Mouse (Mus musculus) gastrocnemius, postnatal 36 days (tissue): ENCODE results near the gene Drd4. TPM values are rescaled to one million over a fixed set of nuclear protein-coding genes. Genes with fewer than 3 reads are reported as not detected.
"Not testable (repeated sequence)": the region's sequence is repeated elsewhere in the genome, so short reads cannot be mapped to it uniquely, and the experiment has no call there.

Source experiments
- DNase-seq, 2 experiments: peaks; one replicate each; pipeline ENCODE4 v3.0.0; 2022
- intact Hi-C: fragments of 180-260 bp; cut with DNase I; formaldehyde crosslinking; loops from one replicate; pipeline ENCODE4 v1.15.1; 2025
- long read RNA-seq, 2 experiments: library from polyadenylated mRNA; stranded (forward); transcript quantifications; one replicate each; pipeline ENCODE4 v2.0.0; 2021
- total RNA-seq, 2 experiments: library from RNA; stranded (reverse); gene quantifications; 2 replicates each; pipeline ENCODE4 v1.2.3; 2021

Gene Drd4
- total RNA-seq: not detected
- long read RNA-seq, experiment 1: 0 reads
- long read RNA-seq, experiment 2: 0 reads

DNA sequence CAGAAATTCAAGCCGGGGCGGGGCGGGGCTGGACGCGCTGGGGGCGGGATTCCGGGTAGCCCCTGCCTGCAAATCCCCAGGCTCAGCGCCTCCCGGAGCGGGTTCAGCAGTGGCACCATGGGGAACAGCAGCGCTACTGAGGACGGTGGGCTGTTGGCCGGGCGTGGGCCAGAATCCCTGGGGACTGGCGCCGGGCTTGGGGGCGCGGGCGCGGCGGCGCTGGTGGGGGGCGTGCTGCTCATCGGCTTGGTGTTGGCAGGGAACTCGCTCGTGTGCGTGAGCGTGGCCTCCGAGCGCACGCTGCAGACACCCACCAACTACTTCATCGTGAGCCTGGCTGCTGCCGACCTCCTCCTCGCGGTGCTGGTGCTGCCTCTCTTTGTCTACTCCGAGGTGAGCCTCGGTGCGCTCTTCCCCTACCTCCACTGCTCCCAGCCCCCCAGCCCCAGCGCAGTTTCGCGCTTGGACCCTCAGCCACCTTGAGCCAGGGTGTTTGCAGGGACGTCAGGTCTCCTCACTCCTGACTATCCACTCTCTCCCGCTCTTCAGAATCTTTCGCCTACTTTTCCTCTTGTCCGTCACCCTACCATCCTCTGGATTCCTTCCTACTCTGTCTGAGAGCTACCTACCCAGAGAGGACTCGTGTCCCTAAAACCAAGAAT, at the start of gene Drd4:
Gene Drd4, plus strand, starts transcription at position 86 of the 662 bp plus-strand sequence.
- intact Hi-C loops: no loop called here

DNA sequence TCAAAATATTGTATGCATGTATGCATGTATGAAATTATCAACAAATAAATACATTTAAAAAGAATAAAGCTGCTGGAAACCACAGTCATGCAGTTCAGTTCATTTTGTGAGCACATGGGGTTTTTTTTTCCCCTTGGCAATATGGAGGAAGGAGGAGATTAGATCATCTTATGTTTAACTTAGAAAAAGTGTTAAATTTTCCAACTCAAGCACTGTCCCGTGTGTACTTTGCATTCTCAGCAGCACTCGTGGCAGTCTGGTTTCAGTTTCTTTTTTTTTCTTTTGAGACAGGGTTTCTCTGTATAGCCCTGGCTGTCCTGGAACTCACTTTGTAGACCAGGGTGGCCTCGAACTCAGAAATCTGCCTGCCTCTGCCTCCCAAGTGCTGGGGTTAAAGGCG, 41.3 kb upstream of the Drd4 start:
- intact Hi-C loops, DNase-seq: not testable (repeated sequence)

More for the DNA sequence above, at the start of gene Drd4:
- DNase-seq: no peak

DNA sequence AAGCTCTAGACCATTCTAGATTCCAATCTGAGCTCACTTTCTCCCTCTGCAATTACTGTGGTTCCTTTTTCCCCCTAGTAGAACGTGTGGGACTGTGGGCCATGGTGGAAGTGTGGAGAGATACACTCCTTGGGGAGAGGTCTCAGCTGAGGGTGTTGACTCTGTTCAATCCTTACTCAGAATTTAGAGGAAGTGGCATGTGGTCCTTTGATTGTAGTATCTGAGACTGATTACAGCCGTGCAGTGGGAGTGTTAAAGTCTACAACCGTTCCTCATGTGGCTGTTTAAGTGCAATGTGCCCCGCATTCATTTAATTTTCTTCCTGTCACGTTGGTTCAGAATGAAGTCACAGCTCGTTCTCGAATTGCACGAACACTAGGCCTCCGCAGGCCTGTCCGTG, 35.6 kb upstream of the Drd4 start:
- DNase-seq: no peak
- intact Hi-C loops: no loop called here

DNA sequence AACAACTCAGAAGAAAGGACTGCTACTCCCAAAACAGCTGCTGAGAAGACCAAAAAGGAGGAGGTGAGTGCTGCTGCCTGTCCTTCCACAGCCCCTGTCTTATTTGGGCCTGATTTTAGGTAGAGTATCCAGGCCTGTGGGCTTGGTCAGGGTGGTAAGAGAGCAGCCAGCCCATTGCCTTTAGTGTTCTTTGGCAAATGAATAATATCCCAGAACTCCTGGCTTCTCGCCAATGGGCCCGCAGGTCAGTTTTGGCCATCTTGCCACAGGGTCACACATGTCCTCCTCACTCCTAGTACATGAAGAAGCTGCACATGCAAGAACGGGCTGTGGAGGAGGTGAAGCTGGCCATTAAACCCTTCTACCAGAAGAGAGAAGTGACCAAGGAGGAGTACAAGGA, 30.3 kb upstream of the Drd4 start:
- intact Hi-C loops: no loop called here
- no peak for DNase-seq

DNA sequence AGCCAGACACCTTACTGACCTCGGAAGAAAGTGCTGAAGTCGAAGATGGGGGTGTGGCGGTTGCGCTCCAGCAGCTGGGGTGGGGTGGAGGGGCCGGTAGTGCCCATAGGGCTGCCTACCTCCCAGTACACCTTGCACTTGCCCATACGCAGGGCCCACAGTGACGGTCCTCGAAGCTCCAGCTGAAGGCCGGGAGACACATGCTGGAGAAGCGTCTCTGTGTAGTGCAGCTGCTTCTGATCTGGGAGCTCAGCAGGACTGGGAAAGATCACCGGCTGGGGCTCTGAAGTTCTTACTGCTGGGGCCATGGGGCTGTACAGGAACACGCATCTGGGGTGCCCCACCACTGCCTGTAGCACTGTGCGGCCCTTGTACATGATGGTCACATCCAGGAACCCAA, 28.2 kb upstream of the Drd4 start:
- intact Hi-C loops: no loop called here
- no peak for DNase-seq

DNA sequence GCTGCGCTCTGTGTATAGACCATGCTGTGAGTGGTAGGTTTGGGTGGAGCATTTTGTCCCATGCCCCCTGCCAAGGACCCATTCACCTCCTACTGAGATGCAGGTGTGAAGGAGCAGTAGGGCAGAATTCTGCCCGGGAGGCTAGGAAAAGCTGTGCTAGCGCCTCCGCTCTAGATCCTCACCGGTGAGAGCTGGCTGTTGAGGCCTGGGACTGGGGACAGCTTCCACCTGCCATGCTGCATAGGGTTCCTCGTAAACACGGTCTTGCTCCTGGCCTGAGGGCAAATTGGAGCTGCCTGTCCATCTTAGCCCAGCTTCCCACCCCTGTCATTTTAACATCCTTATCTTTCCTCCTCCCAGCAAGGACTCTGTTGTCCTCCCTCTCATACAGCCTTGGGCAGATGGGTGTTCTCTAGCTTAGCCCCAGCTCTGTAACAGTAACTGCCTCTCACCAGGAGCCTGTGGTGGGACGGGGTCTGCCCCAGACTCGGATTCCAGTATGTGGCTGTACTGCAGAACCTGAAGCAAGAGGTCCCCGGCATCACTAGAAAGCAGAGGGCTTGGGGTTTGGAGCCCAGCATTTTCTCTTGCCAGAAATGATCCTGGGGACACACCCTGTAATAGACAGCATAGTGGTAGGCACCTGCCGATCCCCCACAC, 27.6 kb upstream of the Drd4 start:
- intact Hi-C loops: no loop called here
- DNase-seq: no peak

DNA sequence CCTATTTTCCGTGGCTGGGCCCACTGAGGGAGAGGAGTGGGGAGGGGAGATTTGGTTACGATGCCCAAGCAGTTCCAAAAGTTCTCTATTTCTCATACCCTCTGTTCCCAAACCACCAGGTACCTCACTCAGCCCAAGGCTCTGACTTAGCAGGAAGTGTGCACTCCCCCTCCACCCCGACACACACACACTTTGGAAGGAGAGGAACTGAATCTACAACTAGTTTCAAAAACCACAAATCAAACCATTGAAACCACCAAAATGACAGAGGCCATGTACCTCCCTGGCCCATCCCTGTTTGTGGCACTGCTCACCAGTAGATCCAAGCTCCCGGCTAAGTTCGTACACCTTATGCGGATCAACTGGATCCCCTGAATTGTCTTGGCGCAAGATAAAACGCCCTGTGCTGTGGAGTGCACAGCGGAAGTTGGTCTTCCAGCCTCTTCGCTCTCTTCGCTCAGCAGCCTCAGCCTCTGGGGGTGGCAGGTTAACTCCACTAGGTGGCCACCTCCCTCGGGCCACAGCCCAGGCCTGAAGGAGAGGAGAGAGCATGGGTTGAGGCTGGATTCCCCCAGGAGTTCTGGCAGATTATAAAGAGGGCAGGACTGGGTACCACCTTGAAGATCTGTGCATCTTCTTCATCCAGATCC, 26.9 kb upstream of the Drd4 start:
- intact Hi-C loops: loop anchor here (1.0 kb wide), 1 partner anchor 99 kb away; no protein-coding TSS in a partner anchor
- no peak for DNase-seq

DNA sequence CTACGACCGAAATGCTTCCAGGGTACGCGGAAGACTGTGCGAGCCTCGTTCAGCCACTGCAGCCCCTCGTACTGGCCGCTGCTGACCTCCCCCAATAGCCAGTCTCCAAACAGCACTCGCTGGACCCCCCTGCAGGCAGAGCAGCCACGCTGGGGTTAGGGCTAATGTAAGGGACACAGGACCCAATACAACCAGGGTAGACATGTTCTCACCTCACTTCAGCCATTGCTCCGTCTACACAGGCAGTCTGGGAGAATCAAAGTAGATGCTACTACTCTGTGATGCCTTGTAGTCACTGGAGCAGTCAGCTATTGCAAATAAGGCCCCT, 26.4 kb upstream of the Drd4 start:
- no peak for DNase-seq
- intact Hi-C loops: loop anchor here (1.0 kb wide), 1 partner anchor 99 kb away; no protein-coding TSS in a partner anchor

DNA sequence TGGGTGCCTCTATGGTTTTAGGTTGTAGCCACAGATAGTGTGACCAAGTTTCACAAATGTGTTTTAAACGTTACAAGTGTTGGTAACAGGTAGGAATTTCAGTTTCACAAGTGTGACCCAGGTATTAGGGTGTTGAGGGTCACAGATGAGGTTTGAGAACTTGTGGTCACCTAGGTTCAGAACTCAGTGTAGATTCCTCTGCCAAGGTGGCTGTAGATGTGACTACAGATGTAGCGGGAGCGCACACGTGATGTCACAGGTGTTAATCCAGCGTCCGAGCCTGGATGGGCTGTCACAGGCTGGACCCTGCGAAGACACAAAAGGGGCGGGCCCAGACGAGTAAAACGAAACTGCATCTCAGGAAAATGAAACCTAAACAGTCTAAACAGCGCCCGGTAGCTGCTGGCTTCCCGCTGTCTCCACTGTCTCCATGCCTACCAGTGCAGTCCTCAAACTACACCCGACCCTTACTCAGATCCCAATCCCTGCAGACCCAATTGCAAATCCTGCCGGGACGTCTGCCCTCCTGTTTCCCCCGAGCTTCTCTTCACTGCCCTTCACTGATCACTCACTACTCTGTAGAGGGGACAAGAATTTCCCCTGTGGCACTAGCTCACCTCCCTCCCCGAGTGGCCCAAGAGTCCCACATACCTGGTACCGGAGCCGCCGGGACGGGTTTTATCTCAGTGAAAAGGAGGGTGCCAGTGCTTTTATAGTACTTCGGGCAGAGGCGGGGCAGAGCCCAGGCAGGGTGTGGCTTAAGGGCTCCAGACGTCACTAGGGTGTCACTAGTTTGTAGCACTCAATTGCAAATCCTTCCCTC, 25.9 kb upstream of the Drd4 start, which contains the start of gene Irf7:
Gene Irf7, minus strand, starts transcription at position 743 of the 823 bp plus-strand sequence.
- peak; percentile 53 to 57 for DNase-seq
- intact Hi-C loops: loop anchor here (1.0 kb wide), 1 partner anchor 98 kb away; no protein-coding TSS in a partner anchor

DNA sequence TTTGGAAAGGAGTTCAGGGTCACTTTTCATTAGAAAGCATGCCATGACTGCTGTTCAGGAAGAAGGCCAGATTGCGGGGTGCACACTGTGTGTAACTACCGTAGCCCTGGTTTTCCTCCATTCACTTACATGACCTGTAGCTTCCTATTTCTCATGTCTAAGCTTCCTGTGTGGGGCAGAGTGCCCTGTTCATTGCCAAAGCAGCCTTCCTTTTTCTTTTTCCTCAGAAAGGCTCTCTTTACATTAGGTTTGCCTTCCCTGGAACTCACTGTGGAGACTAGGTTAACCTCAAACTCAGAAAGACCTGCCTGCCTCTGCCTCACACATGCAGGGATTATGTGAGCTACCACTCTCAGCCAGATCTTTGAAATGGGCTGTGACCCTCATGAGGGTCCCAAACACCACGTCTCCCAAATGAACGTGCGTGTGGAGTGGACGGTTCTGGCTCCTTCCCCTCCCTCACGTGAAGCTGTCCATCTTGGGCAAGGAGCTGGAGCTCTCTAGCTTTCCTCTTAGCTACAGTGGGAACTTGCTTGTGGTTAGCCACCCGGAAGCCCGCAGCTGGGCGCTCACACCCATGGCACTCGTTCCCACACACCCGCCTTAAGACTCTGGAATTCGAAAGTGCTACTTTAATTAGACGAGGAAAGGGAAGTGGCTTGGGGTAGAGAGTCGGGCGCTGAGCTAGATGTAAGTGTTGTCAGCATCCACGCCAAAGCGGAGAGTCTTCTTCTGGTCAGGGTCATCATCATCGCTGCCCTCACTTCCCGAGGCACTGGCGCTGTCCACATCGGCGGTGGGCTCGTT, 23.1 kb upstream of the Drd4 start:
- no peak for DNase-seq
- intact Hi-C loops: no loop called here

DNA sequence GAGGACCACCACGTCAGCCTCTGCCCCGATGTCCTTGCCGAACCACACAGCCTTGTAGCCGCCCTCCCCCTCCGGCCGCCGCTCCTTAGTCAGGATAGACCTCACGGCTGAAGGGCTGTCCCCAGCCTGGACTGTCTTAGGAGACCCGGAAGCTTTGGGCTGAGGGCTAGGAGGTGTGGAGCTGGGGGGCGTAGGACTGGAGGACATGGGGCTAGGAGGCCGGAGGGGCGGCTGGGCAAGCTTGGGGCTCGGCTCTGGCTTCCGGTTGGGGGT, 22.6 kb upstream of the Drd4 start:
- DNase-seq: no peak
- intact Hi-C loops: no loop called here

DNA sequence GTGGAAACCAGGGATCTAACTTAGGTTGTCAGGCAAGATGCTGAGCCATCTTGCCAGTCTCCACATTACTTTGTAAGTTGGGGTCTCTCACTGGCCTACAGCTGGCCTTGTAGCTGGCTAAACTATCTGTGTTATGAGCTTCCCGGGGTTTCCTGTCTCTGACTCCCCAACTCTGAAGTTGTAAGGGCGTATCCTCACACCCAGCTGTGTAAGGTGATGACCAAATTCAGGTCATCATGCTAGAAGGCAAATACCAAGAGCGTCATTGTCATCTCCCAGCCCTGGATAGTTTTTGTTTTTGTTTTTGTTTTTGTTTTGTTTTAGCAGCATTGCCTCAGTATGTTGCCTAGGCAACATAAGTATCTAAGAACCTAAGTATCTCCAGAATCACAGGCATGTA, 21.2 kb upstream of the Drd4 start:
- no peak for DNase-seq
- intact Hi-C loops: no loop called here

DNA sequence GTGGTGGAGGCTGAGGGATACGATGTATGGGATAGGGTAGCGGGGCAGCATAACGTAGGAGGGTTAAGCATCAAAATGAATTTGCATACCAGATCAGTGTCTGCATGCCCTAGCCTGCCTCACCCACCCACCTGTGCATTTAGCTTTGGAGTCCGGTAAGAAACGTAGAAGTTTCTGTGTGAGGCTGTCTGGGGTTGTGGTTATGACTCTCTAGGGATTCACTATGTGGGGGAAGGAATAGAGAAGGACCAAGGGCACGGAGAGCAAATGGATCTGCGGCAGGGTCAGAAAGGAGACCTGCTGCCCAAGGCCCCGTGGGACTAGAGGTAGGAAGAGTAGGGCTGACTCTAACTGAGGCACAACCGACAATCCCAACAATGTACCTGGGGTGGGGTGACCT, 16.4 kb upstream of the Drd4 start:
- intact Hi-C loops: no loop called here
- DNase-seq: no peak

DNA sequence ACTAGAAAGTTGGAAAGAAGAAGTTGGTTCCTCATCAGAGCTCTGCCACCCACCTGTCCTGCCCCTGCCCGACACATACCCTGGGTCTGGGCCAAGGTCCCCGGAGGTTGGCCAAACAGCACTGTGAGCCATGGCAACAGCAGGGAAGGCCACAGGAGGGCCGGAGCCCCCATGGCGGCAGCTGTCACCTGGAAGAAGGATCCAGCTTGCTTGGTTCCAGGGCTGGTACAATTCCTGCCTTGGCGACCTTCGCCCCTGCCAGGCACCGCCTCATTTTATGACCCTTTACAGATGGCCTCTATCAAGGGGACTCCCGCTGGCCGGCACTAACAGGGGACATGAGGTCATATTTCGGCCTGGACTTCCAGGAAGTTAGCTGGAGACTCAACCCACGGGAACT, 15.3 kb upstream of the Drd4 start, which contains the start of gene Cdhr5:
Gene Cdhr5, minus strand, starts transcription at position 241 of the 400 bp plus-strand sequence.
- no peak for DNase-seq
- intact Hi-C loops: no loop called here

DNA sequence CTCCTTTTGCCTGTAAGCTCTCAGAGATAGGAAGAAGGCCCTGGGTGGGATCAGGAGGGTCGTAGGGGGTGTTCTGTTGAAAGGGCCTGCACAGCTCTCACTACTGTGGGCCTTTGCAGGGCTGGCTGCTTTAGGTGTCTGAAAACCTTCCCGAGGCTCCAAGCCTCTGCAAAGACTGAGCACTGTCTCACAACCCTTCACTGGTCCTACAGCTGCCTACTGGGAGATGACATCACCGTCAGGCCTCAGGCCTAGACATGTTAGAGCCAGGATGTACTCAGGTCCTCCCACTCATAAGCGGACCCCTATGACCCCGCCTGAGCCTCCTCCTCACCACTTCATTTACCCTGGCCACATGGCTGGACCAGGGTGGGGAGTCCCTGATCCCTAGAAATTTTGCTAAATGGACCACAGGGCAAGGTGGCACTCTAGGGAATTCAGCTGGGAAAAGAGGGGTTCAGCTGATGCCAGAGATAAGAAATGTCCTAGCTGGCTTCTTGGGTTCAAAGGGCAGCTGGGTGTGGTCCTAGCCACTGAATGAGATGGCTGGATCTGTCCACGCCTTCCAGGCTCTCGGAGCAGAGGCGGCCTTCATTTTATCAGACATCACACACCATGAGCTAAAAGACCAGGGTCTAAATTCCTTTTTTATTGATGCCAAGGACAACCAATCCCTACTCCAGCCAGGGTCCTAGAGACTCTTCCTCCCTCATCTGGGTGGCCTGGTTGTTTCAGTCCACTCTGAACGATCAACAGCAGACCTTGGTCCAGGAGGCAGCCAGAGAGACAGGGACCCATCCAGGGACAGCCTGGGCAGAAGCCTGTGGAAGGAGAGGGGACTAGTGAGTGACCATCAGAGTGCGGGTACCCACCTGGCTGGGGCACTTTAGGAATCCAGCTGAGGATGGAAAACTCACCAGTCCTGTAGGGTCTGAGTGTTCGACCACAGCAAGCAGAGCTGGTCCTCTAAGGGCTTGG, 13.8 kb upstream of the Drd4 start:
- intact Hi-C loops: no loop called here
- no peak for DNase-seq

DNA sequence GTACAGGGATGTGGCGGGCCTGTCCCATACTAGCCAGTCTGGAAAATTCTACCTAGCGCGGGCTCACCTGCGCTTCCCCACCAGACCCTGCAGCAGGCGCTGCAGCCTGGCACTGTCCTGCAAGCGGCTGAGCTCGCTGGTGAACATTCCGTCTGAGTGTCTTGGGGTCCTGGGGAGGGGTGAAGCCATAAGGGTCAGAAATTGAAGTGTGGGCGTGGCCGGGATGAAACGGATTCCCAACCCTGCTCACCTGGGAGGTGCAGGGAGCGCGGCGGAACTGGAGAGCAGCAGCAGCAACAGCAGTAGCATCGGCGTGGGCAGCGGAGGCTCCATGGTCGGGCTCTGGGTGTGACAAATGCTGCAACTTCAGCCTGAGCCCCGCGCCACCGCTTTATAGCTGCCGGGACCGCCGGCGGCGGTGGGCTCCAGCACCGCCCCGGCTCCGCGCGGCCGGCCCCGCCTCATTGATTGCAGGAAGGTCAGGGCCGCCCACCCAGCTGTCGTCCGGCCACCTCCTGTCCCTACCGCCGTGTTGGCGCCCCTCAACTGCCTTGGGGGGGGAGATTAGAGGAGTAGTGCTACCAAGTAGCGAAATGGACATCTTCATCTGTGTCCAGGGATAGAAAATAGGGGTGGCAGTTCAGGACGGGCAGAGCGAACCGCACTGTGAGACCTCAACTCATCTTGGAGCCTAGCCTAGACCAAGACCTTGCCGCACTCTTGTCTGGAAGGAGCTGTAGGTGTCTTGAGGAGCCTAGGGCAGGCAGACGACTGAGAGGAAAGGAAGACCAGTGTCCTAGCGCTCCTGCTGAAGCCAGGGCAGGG, 12.8 kb upstream of the Drd4 start, which contains the start of gene Sct:
Gene Sct, minus strand, starts transcription at position 368 of the 825 bp plus-strand sequence.
- no peak for DNase-seq
- intact Hi-C loops: no loop called here

DNA sequence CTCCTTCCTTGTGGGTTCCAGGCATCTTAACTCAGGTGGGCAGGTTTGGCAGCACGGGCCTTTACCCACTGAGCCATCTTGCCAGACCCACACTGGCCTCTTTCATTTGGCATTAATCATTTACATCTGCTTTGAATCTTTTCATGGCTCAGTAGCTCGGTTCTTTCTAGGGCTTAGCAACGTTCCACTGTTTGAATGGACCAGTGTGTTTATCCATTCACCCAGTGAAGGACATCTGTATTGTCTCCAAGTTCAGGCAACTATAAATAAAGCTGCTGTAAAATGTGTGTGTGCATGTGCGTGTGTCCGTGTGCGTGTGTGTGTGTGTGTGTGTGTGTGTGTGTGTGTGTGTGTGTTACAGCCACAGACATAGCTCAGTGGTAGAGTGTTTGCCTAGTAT, 10.4 kb upstream of the Drd4 start:
- intact Hi-C loops: no loop called here
- DNase-seq: no peak

DNA sequence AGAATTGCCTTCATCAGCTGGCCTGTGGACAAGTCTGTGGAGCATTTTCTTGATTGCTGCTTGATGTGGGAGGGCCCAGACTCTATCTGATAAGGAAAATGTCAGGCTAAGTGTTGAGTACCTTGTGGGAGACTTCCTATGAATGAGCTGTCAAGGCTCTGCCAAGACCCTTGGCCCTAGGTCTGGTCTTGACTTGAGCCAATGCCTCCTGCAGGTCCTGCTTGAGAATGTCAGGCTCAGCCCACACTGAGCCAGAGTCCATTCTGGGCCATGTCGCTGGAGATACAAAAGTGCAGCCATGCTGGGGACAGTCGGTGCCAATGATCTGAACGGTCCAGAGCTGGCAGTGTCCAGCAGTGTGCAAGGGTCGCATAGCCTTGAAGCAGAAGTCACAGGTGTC, 9.1 kb upstream of the Drd4 start:
- intact Hi-C loops: no loop called here
- no peak for DNase-seq
